Mouse (Mus musculus): ENCODE measurements at regions not wholly inside any gene's neighbourhood (a gene's known extent, or its start where the extent isn't known, plus 50 kb on each side); places are given as distances from the start of the nearest gene placed in this dataset.
"Not testable (repeated sequence)": the region's sequence is repeated elsewhere in the genome, so short reads cannot be mapped to it uniquely, and the experiment has no call there.

- no peak overlapping the region for H3K4me3 ChIP-seq (replicated peaks)
- H3K27me3 ChIP-seq (replicated peaks), result no peaks in the 10 kb centered on the region
- H3K4me1 ChIP-seq, result peaks cover 6% of the 10 kb centered on the region; the same call in 1 of the 2 replicates
- no peaks in the 10 kb centered on the region for H3K36me3 ChIP-seq
- H3K27ac ChIP-seq (replicated peaks), result no peak overlapping the region
- no peak; the same call in 1 of the 2 replicates for ATAC-seq (ENCODE audit: low FRiP score)
- H3K9me3 ChIP-seq (replicated peaks), result no peaks in the 10 kb centered on the region
- H3K9ac ChIP-seq (replicated peaks), result no peak overlapping the region
- WGBS, result 8% methylated on average over 3 of the region's 3 CpGs
- no peak overlapping the region for H3K4me2 ChIP-seq
These were observed 339.2 kb downstream of the Adam3 start for GRCm38 (mm10) chr8:24386462-24386861.

GRCm38 (mm10) chr8:24383963-24384435 is 341.7 kb downstream of the Adam3 start:
- Histone ChIP-seq H3K4me3 (replicated peaks) (no peak overlapping the region), H3K9me3 (replicated peaks) (no peaks in the 10 kb centered on the region), H3K27me3 (replicated peaks) (no peaks in the 10 kb centered on the region), H3K9ac (replicated peaks) (no peak overlapping the region), H3K4me1 (peaks cover 6% of the 10 kb centered on the region; the same call in 1 of the 2 replicates), H3K36me3 (no peaks in the 10 kb centered on the region), H3K27ac (replicated peaks) (no peak overlapping the region), H3K4me2 (no peak overlapping the region)
- 59% methylated on average over 8 of the region's 8 CpGs for WGBS
- ATAC-seq (ENCODE audit: low FRiP score), result no peak

DNA sequence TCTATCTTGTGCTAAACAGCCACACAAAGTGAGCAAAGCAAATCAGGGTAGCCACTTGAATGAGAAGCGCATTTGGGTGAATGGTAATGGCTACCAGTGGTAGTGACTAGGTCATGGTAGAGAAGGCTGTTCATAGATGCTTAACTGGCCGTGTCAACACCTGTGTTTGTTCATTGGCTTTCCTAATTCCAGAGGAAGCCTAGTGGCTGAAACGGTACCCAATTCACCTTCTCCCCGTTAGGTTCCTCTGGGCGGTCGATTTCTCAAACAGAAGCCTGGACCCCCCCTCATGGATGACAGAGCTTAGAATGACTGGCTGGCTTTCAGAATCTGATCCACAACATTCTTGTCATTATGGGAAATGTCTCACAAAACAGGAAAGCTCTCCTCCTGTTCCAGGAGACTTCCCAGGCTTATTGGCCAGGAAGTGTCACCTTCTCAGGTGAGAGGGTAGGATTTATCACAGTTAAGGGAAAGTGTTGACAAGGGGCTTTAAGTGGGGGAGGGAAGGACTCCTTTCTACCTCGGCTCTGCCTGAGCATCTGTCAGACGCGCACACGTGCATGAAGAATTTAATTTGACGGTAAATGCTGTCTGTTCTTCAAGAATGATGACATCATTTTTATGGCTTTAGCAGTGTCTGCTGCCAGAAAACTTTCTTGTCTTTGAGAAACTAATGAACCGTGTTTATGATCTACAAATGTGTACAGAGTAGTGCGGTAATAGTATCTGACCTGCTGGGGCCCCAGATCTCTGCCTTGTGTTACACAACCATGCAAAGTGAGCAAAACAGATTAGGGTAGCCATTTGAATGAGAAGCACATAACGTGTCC is 342.3 kb downstream of the Adam3 start:
- Histone ChIP-seq H3K4me2 (no peak overlapping the region), H3K9me3 (replicated peaks) (no peaks in the 10 kb centered on the region), H3K4me1 (peaks cover 6% of the 10 kb centered on the region; the same call in 1 of the 2 replicates), H3K27me3 (replicated peaks) (no peaks in the 10 kb centered on the region), H3K27ac (replicated peaks) (no peak overlapping the region), H3K36me3 (no peaks in the 10 kb centered on the region), H3K4me3 (replicated peaks) (no peak overlapping the region), H3K9ac (replicated peaks) (no peak overlapping the region)
- peak; percentile 59; the same call in 1 of the 2 replicates for ATAC-seq (ENCODE audit: low FRiP score)
- 50% methylated on average over 14 of the region's 14 CpGs for WGBS

DNA sequence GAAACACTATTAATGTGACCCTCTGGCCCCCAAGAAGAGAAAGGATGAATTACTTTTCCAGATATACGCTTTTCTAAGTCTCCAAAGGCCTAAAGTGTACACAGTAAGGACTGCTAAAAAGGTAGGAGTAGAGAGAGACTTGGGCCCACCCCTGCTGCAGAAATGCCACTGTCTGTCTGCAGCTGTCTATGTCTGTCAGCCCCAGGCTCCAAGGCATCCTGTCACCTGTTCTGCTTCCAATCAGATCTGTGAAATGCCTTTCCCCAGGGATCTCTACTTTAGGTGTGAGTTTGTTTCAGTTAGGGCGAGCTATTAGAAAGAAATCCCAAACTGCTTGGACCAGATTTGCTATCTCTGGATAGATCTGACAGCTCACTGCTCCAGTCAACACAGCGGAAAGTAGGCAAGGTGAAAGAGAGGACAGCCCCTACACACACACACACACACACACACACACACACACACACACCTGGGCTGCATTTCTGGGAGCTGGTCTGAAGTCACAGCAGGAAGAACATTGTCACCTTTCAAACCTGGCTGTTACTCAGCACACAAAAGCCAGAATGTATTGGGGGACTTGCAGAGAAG is 343.9 kb downstream of the Adam3 start:
- Histone ChIP-seq H3K36me3 (no peaks in the 10 kb centered on the region), H3K9ac (replicated peaks) (no peak overlapping the region), H3K4me3 (replicated peaks) (no peak overlapping the region), H3K27ac (replicated peaks) (no peak overlapping the region), H3K27me3 (replicated peaks) (no peaks in the 10 kb centered on the region), H3K9me3 (replicated peaks) (no peaks in the 10 kb centered on the region), H3K4me2 (no peak overlapping the region), H3K4me1 (peaks cover 6% of the 10 kb centered on the region; the same call in 1 of the 2 replicates)
- ATAC-seq (ENCODE audit: low FRiP score), result no peak
- whole genome bisulfite sequencing, result 87% methylated on average over 3 of the region's 3 CpGs

- no peaks in the 10 kb centered on the region for H3K36me3 ChIP-seq
- ATAC-seq (ENCODE audit: low FRiP score), result no peak
These were observed 347.6 kb downstream of the Adam3 start for GRCm38 (mm10) chr8:24378070-24378469.

GRCm38 (mm10) chr8:24376846-24377245 is 348.8 kb downstream of the Adam3 start:
- 77% methylated on average over 10 of the region's 10 CpGs for WGBS

More at GRCm38 (mm10) chr8:24378070-24378469, 347.6 kb downstream of the Adam3 start:
- H3K9ac ChIP-seq (replicated peaks), result no peak overlapping the region
- no peak overlapping the region for H3K27ac ChIP-seq (replicated peaks)
- no peak overlapping the region for H3K4me3 ChIP-seq (replicated peaks)
- no peaks in the 10 kb centered on the region for H3K9me3 ChIP-seq (replicated peaks)
- H3K27me3 ChIP-seq (replicated peaks), result no peaks in the 10 kb centered on the region
- H3K4me1 ChIP-seq, result no peaks in the 10 kb centered on the region
- no peak overlapping the region for H3K4me2 ChIP-seq

GRCm38 (mm10) chr8:24374503-24374902 is 351.1 kb downstream of the Adam3 start:
- Histone ChIP-seq H3K27ac (replicated peaks) (no peak overlapping the region), H3K27me3 (replicated peaks) (no peaks in the 10 kb centered on the region), H3K4me1 (no peaks in the 10 kb centered on the region), H3K4me3 (replicated peaks) (no peak overlapping the region), H3K9me3 (replicated peaks) (no peaks in the 10 kb centered on the region), H3K4me2 (no peak overlapping the region), H3K36me3 (no peaks in the 10 kb centered on the region), H3K9ac (replicated peaks) (no peak overlapping the region)
- ATAC-seq (ENCODE audit: low FRiP score), result no peak
- WGBS, result 92% methylated on average over 1 of the region's 1 CpGs

More at GRCm38 (mm10) chr8:24376846-24377245, 348.8 kb downstream of the Adam3 start:
- not testable (repeated sequence) for H3K9me3 ChIP-seq (replicated peaks); H3K27ac ChIP-seq (replicated peaks); ATAC-seq (ENCODE audit: low FRiP score); H3K36me3 ChIP-seq; H3K9ac ChIP-seq (replicated peaks); H3K27me3 ChIP-seq (replicated peaks); H3K4me3 ChIP-seq (replicated peaks); H3K4me1 ChIP-seq; H3K4me2 ChIP-seq

GRCm38 (mm10) chr8:24372068-24372467 is 353.6 kb downstream of the Adam3 start:
- no peak overlapping the region for H3K4me3 ChIP-seq (replicated peaks)
- no peak overlapping the region for H3K27ac ChIP-seq (replicated peaks)
- 88% methylated on average over 4 of the region's 4 CpGs for WGBS
- H3K9me3 ChIP-seq (replicated peaks), result no peaks in the 10 kb centered on the region
- H3K27me3 ChIP-seq (replicated peaks), result no peaks in the 10 kb centered on the region
- no peaks in the 10 kb centered on the region for H3K36me3 ChIP-seq
- no peak for ATAC-seq (ENCODE audit: low FRiP score)
- H3K4me2 ChIP-seq, result no peak overlapping the region
- no peak overlapping the region for H3K9ac ChIP-seq (replicated peaks)
- peaks cover 7% of the 10 kb centered on the region; the same call in 1 of the 2 replicates for H3K4me1 ChIP-seq

- H3K9me3 ChIP-seq (replicated peaks), result no peaks in the 10 kb centered on the region
- H3K36me3 ChIP-seq, result no peaks in the 10 kb centered on the region
- H3K4me1 ChIP-seq, result peaks cover 13% of the 10 kb centered on the region; the same call in 1 of the 2 replicates
- H3K9ac ChIP-seq (replicated peaks), result no peak overlapping the region
- H3K4me2 ChIP-seq, result no peak overlapping the region
- ATAC-seq (ENCODE audit: low FRiP score), result no peak; the same call in 1 of the 2 replicates
- H3K4me3 ChIP-seq (replicated peaks), result no peak overlapping the region
- H3K27me3 ChIP-seq (replicated peaks), result no peaks in the 10 kb centered on the region
- no peak overlapping the region; the same call in 1 of the 2 replicates for H3K27ac ChIP-seq (replicated peaks)
These were observed 359.7 kb downstream of the Adam3 start for GRCm38 (mm10) chr8:24366000-24366399.

GRCm38 (mm10) chr8:24364685-24365084 is 361.0 kb downstream of the Adam3 start:
- no peak overlapping the region for H3K4me3 ChIP-seq (replicated peaks)
- H3K9me3 ChIP-seq (replicated peaks), result no peaks in the 10 kb centered on the region
- no peak overlapping the region for H3K27ac ChIP-seq (replicated peaks)
- ATAC-seq (ENCODE audit: low FRiP score), result no peak
- H3K27me3 ChIP-seq (replicated peaks), result no peaks in the 10 kb centered on the region
- no peak overlapping the region for H3K4me2 ChIP-seq
- H3K9ac ChIP-seq (replicated peaks), result no peak overlapping the region
- H3K36me3 ChIP-seq, result no peaks in the 10 kb centered on the region
- 76% methylated on average over 4 of the region's 4 CpGs for WGBS
- peaks cover 13% of the 10 kb centered on the region; the same call in 1 of the 2 replicates for H3K4me1 ChIP-seq

- no peaks in the 10 kb centered on the region for H3K9me3 ChIP-seq (replicated peaks)
- no peak overlapping the region for H3K4me3 ChIP-seq (replicated peaks)
- ATAC-seq (ENCODE audit: low FRiP score), result no peak
- no peaks in the 10 kb centered on the region for H3K27me3 ChIP-seq (replicated peaks)
- no peaks in the 10 kb centered on the region for H3K4me1 ChIP-seq
- H3K4me2 ChIP-seq, result no peak overlapping the region
- no peak overlapping the region for H3K27ac ChIP-seq (replicated peaks)
- no peaks in the 10 kb centered on the region for H3K36me3 ChIP-seq
- no peak overlapping the region for H3K9ac ChIP-seq (replicated peaks)
These were observed 366.5 kb downstream of the Adam3 start for GRCm38 (mm10) chr8:24359022-24359600.

Data from neural tube, embryonic 15.5 days (tissue).